ENCODE assay signal across 20 mouse cellular contexts in the genomic region with DNA sequence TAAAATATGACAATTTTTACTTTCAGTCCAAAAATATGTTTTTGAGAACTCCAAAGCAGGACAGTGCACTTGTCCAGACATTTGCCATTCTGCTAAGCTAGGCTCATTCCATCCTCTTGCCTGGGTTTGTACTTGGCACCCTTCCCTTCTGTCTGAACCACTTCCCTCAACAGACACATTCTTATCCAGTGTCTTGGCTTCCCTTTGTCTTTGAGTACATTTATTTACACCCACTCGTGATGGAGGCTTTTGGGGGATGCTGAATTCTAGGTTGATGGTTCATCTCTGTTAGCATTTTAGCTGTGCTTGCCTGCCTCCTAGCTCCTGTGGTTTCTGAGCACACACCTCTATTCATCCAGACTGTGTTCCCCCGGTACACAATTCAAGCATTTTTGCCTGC. TPM values are rescaled to one million over a fixed set of nuclear protein-coding genes. Genes with fewer than 3 reads are reported as not detected.
"Had no signal": no experiment of that assay in that cellular context is flagged by ENCODE, and none has a peak within 500 bp of the region (broad histone marks: within the 10 kb centered on the region; RNA-seq: fewer than 3 reads in every experiment).

No protein-coding gene starts in this region.

- H3K36me3 ChIP-seq: liver, embryonic 13.5 days; lung, embryonic 15.5 days; midbrain, embryonic 10.5 days; neural tube, embryonic 12.5 days; neural tube, embryonic 15.5 days; stomach, embryonic 15.5 days had no signal

- H3K27ac ChIP-seq: layer of hippocampus, adult 2 months; liver, embryonic 13.5 days; lung, embryonic 15.5 days; midbrain, embryonic 10.5 days; neural tube, embryonic 12.5 days; neural tube, embryonic 15.5 days; stomach, embryonic 15.5 days had no signal

- H3K9ac ChIP-seq: liver, embryonic 13.5 days; lung, embryonic 15.5 days; neural tube, embryonic 12.5 days; neural tube, embryonic 15.5 days; stomach, embryonic 15.5 days had no signal

- H3K9me3 ChIP-seq: liver, embryonic 13.5 days; lung, embryonic 15.5 days; midbrain, embryonic 10.5 days; neural tube, embryonic 12.5 days; neural tube, embryonic 15.5 days; stomach, embryonic 15.5 days had no signal

- H3K4me3 ChIP-seq: layer of hippocampus, adult 2 months; left cerebral cortex, adult 2 months; liver, embryonic 13.5 days; lung, embryonic 15.5 days; megakaryocyte, embryonic 14.5 days; midbrain, embryonic 10.5 days; neural tube, embryonic 12.5 days; neural tube, embryonic 15.5 days; stomach, embryonic 15.5 days had no signal

- DNase-seq: kidney, adult 18-20 months; kidney, adult 9 months; kidney, postnatal 14 days; layer of hippocampus, adult 9-11 months; layer of hippocampus, postnatal 36 days; liver, embryonic 13.5 days; midbrain, embryonic 14.5 days; right cerebral cortex, adult 18-20 months; right cerebral cortex, postnatal 14 days; spleen, adult 18-20 months; thymus, postnatal 25 days had no signal

- H3K27me3 ChIP-seq: lung, embryonic 15.5 days; neural tube, embryonic 15.5 days; stomach, embryonic 15.5 days had no signal

- H3K4me2 ChIP-seq: liver, embryonic 13.5 days; lung, embryonic 15.5 days; neural tube, embryonic 12.5 days; neural tube, embryonic 15.5 days; stomach, embryonic 15.5 days had no signal

- H3K4me1 ChIP-seq: liver, embryonic 13.5 days; lung, embryonic 15.5 days; midbrain, embryonic 10.5 days; neural tube, embryonic 12.5 days; neural tube, embryonic 15.5 days; stomach, embryonic 15.5 days had no signal

RNA-seq across cellular contexts. Expression of gene Kbtbd12, which starts 31.3 kb away (rescaled TPM):
- polyA plus RNA-seq: limb, embryonic 11.5 days; midbrain, embryonic 10.5 days; neural tube, embryonic 12.5 days had no signal
